Comparison of ENCODE assay signal across 1 mouse cellular context in genomic region chr11:100724919-100725512, GRCm38 (mm10).
TF ChIP-seq lines count a peak whose summit lies in the region.

No protein-coding gene starts in this region.

TF ChIP-seq in MEL, 35 proteins besides CTCF, POLR2A, EP300 and RAD21:
- TF ChIP-seq HCFC1 (IDR thresholded peaks at IDR 0.05; ENCODE audit: low read depth, low read length) (peak; percentile 69), JUND (IDR thresholded peaks at IDR 0.05; ENCODE audit: low read depth, low read length) (0 out of 2 replicates have a peak, but pooled peaks have one; percentile 18), RCOR1 (IDR thresholded peaks at IDR 0.05; ENCODE audit: low read depth, low read length) (peak; percentile 62), ZKSCAN1 (IDR thresholded peaks at IDR 0.05; ENCODE audit: low read depth, low read length) (no peak), MAFK (IDR thresholded peaks at IDR 0.05; ENCODE audit: borderline replicate concordance, low read depth, low read length) (no peak), ELF1 (IDR thresholded peaks at IDR 0.05; ENCODE audit: low read depth, low read length) (peak; percentile 86), TAL1 (IDR thresholded peaks at IDR 0.05; ENCODE audit: low read length) (peak; percentile 51), MYB (IDR thresholded peaks at IDR 0.05; ENCODE audit: low read depth, low read length) (peak; percentile 31; the same call in 1 of the 2 replicates), USF1 (IDR thresholded peaks at IDR 0.05; ENCODE audit: low read depth, low read length) (no peak), UBTF (IDR thresholded peaks at IDR 0.05; ENCODE audit: borderline replicate concordance, insufficient read depth, low read depth, low read length) (no peak), E2F4 (IDR thresholded peaks at IDR 0.05; ENCODE audit: borderline replicate concordance, low read depth, low read length) (no peak), ETS1 (IDR thresholded peaks at IDR 0.05; ENCODE audit: low read depth, low read length) (peak; percentile 91), TCF12 (IDR thresholded peaks at IDR 0.05; ENCODE audit: low read depth, low read length) (peak; percentile 56; the same call in 1 of the 2 replicates), MXI1 (IDR thresholded peaks at IDR 0.05; ENCODE audit: low read depth, low read length) (peak; percentile 64), TBP (IDR thresholded peaks at IDR 0.05; ENCODE audit: low read depth, low read length) (peak; percentile 53; the same call in 1 of the 2 replicates), MAZ (IDR thresholded peaks at IDR 0.05; ENCODE audit: low read depth, low read length) (0 out of 2 replicates have a peak, but pooled peaks have one; percentile 35), BHLHE40 (IDR thresholded peaks at IDR 0.05; ENCODE audit: borderline replicate concordance, low read depth, low read length) (peak; percentile 16; the same call in 1 of the 2 replicates), NRF1 (IDR thresholded peaks at IDR 0.05; ENCODE audit: insufficient read depth, low read depth, low read length, poor library complexity, severe bottlenecking) (no peak), GATA1 (IDR thresholded peaks at IDR 0.05; ENCODE audit: low read depth, low read length) (peak; percentile 67; the same call in 1 of the 2 replicates), CHD1 (IDR thresholded peaks at IDR 0.05; ENCODE audit: low read depth, low read length) (0 out of 2 replicates have a peak, but pooled peaks have one; percentile 40), SIN3A (IDR thresholded peaks at IDR 0.05; ENCODE audit: low read length) (peak; percentile 92)
